Mouse (Mus musculus) kidney, adult 18-20 months (tissue): ENCODE measurements around the gene BC034090.

Experiments used
- DNase-seq: peaks from one replicate; pipeline ENCODE4 v3.0.0; 2021

BC034090 gene

GRCm38 (mm10) chr1:155213912-155214311, 30.3 kb downstream of the BC034090 start:
- no peak for DNase-seq

DNA sequence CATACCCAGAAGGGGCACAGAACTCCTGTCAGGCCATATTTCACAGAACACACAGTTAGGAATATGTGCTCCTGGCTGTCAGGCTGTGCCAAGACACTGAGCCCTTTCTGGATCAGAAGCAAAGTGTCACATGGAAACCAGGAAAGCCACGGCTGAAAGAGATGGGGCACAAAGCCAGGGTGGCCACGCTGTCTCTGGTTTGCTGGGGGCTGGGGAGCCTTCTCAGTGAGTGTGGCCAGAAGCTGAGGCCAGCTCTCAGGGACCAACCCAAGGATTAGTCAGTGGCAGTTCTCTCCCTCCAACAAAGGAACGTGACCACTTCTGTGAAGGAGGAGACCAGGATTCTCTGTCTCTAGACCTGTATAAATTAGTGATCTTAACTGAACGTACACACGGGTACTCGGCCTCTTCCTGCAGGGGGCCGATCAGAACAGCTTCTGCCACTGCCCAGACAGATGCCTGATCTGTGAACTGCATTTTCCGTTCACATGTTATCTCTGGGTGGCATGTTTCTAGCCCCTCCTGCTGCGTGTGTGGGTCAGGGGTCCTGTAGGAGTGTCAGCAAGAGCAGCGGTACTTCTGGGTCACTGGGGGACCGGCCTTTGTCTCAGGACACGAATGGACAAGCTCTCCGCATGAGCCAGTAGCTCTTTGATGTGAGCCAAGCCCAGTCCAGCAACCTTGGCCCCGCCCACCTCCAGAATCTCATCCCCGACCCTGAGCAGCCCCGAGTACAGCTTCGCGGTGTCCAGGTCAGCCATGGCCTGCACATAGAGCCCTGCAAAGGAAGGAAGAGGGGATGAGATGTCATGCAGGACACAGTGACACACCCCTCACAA, 31.1 kb downstream of the BC034090 start:
- peak; percentile 21 for DNase-seq

- DNase-seq, result peak; percentile 3
Measured at GRCm38 (mm10) chr1:155212493-155212892, 31.8 kb downstream of the BC034090 start.

- DNase-seq, result peak; percentile 5
Measured at GRCm38 (mm10) chr1:155212081-155212480, 32.2 kb downstream of the BC034090 start.

DNA sequence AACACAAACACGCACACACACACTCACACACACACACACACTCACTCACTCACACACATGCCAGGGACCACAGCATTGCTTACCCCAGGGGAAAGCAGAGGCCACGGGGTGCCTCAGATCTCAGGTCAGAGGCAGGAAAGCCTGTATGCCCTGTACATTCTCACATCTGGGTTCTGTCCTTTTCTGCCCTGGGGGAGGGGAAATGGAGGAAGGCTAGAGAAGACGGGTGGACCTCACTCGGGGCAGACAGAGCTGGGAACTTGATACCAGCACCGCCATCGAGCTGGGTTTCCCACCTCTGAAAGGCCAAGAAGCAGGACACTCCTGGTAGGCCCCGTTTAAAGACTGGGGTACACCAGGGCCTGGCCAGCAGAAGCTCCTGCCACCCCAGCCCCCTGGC, 33.2 kb downstream of the BC034090 start:
- DNase-seq, result peak; percentile 12

- DNase-seq, result peak; percentile 35
Measured at GRCm38 (mm10) chr1:155210011-155210763, 34.1 kb downstream of the BC034090 start.

GRCm38 (mm10) chr1:155207859-155208258, 36.4 kb downstream of the BC034090 start:
- DNase-seq, result no peak

DNA sequence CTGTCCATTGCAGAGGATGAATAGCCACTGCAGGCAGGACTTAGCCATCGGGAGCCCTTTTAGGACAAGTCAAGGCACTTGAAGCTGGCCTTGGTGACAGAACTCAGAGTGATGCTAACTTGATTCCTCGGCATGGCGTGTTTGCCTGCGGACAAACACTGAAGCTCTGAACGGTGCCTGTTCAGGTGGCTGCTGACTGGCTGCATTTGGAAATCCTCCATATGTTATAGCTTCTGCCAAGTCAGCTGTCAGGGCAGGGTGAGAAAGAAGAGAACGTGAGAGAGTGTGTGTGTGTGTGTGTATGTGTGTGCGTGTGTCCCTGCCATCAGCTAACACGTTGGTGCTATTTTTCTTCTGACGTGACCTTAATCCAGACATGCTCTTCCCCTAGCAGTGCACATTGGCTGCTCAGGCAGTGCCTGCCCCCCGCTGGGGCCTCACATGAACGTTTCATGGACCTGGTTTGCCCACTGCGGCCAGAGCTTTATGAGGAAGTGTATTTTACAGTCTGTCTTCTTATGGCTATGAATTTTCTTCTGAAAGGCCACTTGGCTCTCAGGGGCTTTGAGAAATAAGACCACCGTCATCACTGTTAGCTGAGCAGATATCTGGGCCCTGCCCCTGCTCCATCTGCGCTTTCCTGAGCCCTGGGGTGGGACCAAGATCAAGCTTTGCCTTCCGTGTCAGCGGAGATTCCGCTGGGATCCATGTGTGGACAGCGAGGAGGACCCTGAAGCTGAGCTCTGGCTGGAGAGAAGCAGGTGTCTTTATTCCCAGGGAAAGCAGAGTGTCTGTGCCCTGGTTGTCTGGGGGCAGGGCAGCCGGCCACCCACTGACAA, 38.2 kb downstream of the BC034090 start:
- DNase-seq, result peak; percentile 13

DNA sequence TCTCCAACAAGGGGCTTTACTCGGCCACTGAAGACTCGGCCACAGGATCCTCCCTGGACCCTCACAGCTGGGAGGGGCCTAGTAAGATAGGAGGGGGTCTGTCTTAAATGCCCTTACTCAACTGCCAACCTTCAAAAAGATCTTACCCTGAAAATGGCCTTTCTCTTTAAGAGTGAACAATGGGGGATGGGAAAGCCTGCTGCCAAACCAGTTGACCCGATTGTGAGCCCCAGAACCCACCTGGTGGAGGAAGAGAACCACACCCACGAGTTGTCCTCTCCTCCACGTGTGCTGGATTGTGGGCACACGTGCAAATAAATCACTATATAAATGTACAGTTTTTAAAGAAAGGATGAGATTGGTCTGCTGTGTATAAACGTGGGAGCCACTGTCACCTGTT, 38.9 kb downstream of the BC034090 start:
- DNase-seq, result no peak

GRCm38 (mm10) chr1:155204560-155205162, 39.6 kb downstream of the BC034090 start:
- no peak for DNase-seq

DNA sequence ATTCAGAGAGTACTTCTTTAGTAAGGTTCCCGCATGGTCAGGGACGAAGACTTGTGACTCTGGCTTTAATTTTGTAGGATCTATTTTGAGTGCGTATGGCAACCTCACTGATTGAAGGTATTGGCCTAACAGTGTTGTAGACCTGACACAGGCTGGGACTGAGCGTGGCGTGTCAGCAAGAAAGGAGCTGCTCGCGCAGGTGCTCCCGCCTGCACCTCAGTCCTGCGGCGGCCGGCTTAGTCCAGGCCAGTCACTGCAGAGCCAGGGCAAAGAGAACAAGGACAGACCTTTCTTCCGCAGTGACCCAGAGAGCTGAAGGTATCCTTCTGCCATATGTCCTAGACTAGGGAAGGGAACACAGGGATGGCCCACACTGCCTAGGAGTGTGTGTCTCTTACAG, 40.3 kb downstream of the BC034090 start:
- no peak for DNase-seq

DNA sequence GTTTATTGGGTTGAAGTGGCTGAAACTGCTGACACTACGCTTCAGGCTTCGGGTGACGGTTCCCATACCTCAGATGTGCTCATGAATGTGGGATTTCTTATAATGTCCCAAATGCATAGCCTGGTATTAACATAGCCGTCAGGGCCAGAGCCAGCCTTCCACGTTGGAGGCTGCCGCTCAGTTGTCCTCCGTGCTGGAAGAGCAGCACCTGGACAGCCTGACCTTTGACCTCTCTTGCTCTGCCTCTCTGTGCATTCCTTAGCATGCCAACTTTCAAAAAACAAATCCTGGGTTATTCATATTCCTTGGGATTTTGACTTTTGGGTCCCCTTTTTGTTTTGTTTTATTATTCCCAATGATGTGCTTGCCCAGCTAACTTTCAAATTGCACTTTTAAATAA, 41.1 kb downstream of the BC034090 start:
- DNase-seq, result no peak

DNA sequence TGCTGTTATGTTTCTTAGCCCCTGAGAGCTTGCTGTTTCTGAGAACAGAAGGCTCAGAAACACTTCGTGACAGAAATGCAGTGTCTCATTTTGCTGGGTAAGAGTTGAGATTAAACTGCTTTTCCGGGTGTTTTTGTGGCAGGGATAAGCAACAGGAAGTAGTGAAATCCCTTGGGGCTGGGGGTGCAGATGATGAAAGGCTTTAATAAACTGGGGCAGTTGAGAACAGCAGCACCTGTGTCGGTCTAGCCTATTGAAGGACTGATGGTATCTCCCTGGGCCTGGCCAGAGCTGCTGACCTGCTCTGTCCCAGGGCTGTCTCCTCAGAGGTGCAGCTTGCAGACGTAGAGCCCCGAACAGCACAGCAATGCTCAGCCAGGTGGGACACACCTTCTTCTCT, 41.8 kb downstream of the BC034090 start:
- no peak for DNase-seq

DNA sequence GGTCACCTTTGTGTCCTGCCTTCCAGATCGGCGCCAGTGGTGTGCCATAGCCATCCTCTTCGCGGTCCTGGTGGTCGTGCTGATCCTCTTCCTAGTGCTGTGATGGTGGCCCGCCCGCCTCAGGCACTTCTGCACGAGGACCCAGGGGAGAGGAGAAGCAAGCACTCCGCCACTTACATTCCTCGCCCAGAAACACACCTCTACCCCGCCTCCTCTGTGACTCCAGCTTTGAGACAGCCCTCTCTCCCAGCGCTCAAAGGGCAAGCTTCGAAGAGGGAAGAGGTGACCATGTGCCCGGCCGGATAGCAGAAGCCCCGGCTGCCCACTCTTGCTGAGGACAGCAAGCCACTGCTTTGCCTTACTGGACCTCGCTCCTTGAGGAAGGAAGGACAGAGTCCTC, 42.3 kb downstream of the BC034090 start:
- DNase-seq, result peak; percentile 60

- no peak for DNase-seq
Measured at GRCm38 (mm10) chr1:155201373-155201879, 42.8 kb downstream of the BC034090 start.

- no peak for DNase-seq
Measured at GRCm38 (mm10) chr1:155200967-155201366, 43.3 kb downstream of the BC034090 start.

GRCm38 (mm10) chr1:155199522-155199921, 44.7 kb downstream of the BC034090 start:
- no peak for DNase-seq

DNA sequence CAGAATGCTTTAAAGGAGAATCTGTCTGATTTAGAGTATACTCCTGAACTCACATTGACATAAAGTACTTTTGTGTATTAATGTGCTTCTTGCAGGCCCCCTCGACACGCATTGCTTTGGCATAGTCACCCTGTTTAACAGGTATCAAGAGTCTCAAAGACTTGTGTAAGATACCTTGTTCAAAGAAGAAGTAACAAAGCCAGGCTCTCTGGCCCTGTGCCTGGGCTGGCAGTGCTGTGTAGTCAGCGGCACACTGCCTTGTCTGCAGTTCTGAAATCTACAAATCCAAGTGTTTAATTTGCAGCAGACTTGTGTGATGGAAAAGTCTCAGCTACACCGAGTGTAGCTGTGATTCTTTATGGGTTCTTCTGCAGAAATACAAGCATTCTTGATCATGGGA, 47.6 kb downstream of the BC034090 start:
- DNase-seq, result no peak

GRCm38 (mm10) chr1:155192805-155193368, 51.4 kb downstream of the BC034090 start:
- DNase-seq, result no peak

DNA sequence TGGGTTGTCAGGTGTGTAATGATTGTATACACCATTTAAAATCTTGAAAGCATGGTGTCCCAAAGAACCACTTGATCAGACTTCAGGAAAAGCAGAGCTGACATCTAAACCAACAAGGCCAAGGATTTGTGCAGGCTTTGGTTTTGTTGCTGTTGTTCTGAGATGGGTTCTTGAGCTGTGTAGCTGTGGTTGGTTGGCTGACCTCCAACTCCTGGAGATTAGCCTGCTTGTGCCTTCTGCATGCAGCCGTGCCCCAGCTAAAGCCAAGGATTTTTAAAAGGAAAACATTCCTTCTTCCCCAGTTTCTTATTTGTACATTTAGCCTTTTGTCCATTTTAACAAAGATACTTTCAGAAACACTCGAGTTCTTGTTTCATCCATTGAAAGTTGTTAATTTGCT, 52.6 kb downstream of the BC034090 start:
- DNase-seq, result no peak

- no peak for DNase-seq
Measured at GRCm38 (mm10) chr1:155191219-155191618, 53.0 kb downstream of the BC034090 start.

GRCm38 (mm10) chr1:155188656-155189055, 55.6 kb downstream of the BC034090 start:
- DNase-seq, result no peak
